Mouse (Mus musculus): ENCODE measurements at regions not wholly inside any gene's neighbourhood (a gene's known extent, or its start where the extent isn't known, plus 50 kb on each side); places are given as distances from the start of the nearest gene placed in this dataset.

DNA sequence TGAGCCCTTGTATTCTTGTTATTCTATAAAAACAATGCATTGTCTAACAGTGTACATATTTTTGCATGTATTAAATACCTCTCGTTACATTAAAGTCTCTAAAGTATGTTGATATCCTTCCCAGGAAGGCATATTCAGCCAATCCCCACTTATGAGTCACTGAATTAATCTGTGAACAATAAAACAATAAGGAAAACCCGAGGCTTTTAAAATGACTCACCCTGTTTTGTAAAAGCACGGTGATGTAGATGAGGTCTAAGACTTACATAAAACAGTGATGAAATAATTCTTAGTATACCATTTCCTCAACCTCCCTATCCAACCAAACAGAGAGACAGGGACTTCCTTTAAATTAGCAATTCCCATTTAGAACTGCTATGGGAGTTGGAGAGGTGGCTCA, 95.8 kb downstream of the Asb7 start:
- DNase-seq: no peak

DNA sequence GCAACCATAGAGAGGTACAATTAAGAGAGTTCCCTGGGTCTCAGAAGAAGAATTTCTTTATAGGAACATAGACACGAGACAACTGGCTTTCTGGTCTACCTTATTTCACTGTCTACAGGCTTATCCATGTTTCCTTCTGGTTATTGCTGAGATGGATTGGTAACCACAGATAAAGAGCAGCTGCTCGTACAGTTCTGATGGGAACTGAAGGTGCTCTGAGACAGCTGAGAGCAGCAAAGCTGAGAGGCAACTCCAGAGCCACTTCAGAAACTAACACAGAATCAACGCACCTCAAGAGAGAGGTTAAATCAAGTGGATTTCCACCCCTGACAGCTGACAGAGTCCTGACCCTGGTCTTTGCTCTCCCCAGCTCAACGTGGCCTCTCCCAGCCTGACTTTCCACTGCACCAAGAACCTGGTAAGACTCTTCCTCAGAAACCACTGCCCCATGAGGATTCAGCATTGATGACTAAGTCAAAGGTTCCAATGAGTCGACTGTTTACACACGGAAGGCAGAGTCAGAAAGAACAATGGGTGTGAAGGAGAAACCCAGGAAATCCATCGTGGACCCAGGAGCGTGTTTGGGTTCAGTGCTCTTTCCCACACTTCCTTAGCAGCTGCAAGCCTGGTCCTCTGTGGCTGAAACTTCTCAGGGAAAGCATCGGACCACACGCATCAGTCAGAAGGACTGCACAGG, 97.7 kb downstream of the Asb7 start:
- no peak for DNase-seq

- DNase-seq: no peak
Observed at GRCm38 (mm10) chr7:66586511-66586910, 102.9 kb downstream of the Asb7 start.

- DNase-seq: no peak
Observed at GRCm38 (mm10) chr7:66580687-66581151, 108.7 kb downstream of the Asb7 start.

- no peak for DNase-seq
Observed at GRCm38 (mm10) chr7:66576261-66576660, 113.1 kb downstream of the Asb7 start.

GRCm38 (mm10) chr7:66571451-66571850, 117.9 kb downstream of the Asb7 start:
- DNase-seq: no peak

DNA sequence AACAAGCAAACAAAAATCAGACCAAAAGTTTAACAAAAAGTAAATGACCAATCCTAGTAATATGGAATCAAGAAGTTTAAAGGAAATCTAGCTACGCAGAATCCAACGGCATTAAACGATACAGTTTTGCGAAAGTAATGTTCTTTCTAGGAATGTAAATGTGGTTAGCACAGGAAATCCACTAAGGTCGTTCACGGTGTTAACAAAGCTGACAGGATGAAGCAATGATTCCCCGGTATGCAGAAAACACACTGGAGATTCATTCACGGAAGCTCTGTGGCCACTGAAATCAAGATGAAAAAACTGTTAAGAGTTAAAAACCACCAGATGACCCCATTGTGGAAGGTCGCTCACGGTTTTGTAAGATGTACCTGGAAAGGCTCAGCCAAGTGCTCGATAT, 120.4 kb upstream of the Aldh1a3 start:
- no peak for DNase-seq

- peak in 1 of 2 experiments; percentile 30 for DNase-seq
Observed at GRCm38 (mm10) chr7:66545184-66545583, 117.9 kb upstream of the Aldh1a3 start.

- DNase-seq: peak in 1 of 2 experiments; percentile 29
Observed at GRCm38 (mm10) chr7:66544352-66545053, 117.2 kb upstream of the Aldh1a3 start.

GRCm38 (mm10) chr7:66532596-66532995, 105.3 kb upstream of the Aldh1a3 start:
- DNase-seq: no peak

DNA sequence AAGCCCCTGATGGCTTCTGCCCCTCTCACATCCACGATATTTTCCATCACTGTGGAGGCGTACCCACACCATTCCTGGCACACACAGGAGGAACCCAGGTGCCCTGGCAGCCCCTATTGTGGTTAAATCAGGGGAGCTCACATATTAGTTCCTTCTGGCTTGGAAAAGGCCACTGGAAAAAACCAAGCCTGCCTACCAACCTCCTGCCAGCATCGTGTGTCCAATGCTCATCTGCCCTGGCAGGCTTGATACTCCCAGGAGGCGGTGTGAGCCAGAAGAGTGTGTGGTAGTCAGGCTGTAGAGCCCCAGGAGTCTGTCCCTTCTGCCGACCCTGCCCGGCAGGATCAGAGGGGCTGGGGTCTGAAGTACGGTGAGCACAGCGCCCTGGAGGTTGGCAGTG, 104.7 kb upstream of the Aldh1a3 start:
- no peak for DNase-seq

DNA sequence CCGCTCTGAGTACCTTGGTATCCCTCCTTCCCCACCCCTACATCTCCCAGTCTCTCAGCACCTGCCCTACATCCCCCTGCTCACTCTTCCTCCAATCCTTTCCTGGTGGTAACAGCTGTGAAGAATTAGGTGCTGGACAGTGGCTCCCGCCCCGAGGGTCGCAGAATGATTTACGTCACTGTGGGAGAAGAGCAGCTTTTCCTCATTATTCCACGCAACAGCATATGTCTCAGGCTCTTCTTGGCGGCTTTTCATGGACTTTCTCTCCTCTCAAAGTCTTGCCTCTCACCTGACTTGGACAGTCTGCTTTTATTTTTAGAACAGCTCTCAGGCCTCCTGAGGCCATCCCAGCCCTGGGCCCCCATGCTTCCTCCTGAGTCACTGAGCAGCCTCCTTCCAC, 103.8 kb upstream of the Aldh1a3 start:
- no peak for DNase-seq

DNA sequence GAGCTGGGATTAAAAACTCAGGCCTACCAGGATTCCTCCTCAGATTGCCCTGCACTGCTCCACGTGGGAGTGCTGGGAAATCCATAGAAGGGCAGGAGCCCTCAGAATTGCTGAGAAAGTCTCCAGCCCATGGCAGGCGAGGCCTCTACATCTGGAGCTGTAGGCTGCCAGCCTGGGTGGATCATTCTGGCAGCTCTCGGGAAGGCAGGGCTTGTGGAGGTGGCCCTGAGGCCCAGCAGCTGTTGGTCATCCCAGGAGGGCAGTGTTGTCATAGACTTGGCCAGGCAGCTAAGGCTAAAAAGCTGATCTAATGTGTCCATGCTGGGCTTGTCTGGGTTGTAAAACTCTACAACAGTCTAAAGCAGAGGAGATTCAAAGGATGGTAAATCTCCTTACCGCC, 101.6 kb upstream of the Aldh1a3 start:
- DNase-seq: peak; percentile 5 to 50

DNA sequence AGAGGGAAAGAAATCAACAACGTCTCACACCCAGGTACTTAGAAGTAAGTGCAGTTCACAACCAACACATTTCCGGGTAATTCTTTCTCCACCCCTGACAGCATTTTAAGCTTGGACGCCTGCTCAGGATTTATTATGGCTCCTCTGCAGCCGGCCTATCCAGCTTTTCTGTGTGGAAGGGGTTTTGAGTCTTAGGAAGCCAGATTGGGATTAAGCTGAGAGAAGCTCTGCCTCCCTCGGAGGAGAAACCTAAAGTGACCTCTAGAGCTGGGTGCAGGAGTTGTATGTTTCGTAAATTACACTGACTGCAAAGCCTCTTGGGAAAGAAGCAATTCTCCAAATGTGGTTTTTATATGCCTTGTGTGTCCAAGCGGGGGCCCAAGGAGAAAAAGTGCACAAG, 96.6 kb upstream of the Aldh1a3 start:
- no peak for DNase-seq

DNA sequence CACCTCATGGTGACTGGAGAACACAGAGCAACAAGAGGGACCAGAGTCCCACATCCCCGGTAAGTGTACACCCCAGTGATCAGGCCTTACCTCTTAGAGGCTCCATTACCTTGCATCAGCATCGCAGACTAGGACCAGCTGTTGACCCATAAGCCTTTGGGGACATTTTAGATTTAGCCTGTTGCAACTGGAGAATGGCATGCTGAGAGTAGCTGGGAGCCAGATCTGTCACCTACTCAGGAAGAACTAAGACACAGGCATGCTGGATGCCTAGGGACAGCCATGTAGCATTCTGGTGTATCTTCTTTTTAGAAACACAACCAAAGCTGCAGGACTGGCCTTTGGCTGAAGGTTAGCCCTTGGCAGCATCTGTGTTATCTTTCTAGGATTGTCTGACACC, 94.2 kb upstream of the Aldh1a3 start:
- no peak for DNase-seq

- no peak for DNase-seq
Observed at GRCm38 (mm10) chr7:66516143-66516542, 88.8 kb upstream of the Aldh1a3 start.

GRCm38 (mm10) chr7:66513411-66513810, 86.1 kb upstream of the Aldh1a3 start:
- no peak for DNase-seq

DNA sequence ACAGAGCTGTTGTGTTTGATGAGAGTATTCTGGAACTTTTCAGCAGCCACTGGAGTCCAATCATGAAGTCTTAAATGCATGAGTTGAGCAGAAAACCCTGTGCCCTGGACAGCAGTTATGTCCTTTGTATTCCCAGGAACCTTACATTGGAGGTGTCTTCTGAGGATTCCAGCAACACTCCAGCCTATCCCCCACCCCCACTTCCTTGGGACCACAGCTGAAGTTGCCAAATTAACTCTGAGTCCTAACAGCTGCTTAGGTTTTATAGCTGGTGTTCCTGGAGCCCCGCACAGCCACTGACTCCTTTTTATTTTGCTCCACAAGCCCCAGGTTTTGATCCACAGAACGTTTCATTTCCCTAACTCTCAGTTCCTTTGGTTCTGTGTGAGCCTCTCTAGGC, 78.4 kb upstream of the Aldh1a3 start:
- no peak for DNase-seq

- no peak for DNase-seq
Observed at GRCm38 (mm10) chr7:66504519-66504918, 77.2 kb upstream of the Aldh1a3 start.

DNA sequence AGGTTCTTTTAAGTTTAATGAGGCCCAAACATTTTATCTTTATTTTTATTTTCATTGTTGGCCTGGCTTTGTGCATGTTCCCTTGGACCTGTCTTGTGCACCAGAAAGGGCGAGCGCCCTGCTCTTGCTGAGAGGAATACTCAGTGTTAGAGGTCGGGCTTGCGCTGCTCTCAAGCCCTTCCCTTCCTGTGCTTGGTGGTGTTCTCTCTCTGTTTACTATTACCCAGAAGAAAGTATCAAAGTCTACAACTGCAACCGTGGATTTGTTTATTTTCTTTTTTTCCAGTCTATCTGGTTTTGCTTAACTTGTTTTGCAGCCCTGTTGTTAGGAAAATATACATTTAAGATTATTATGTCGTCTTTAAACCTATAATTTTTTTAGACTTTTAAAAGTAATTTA, 74.1 kb upstream of the Aldh1a3 start:
- DNase-seq: peak in 1 of 2 experiments; percentile 8

GRCm38 (mm10) chr7:66497480-66497879, 70.2 kb upstream of the Aldh1a3 start:
- DNase-seq: no peak

GRCm38 (mm10) chr7:66493216-66493885, 66.0 kb upstream of the Aldh1a3 start:
- DNase-seq: no peak

GRCm38 (mm10) chr7:66492748-66493147, 65.4 kb upstream of the Aldh1a3 start:
- no peak for DNase-seq

DNA sequence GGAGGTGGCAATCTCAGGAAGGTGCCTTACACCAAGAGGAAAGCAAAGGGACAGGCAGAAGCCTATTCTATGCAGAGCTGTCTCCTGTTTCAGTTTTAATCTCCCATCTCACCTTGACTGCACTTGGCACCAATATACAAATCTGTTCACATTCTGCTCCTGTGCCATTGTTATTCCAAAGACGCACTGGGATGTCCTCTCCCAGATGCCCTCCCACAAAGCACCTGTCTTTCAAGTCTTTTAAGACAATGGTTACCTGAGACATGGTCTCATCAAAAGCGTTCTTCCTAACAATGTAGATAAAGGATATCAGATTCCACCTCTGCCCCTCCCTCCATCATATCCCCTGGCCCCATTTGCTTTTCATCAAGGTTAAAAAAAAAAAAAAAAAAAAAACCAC, 64.2 kb upstream of the Aldh1a3 start:
- DNase-seq: no peak

Data from kidney, postnatal 25 days (tissue).